Mouse (Mus musculus): Measurements from ENCODE around the gene Rmnd5b. TPM values are rescaled to one million over a fixed set of nuclear protein-coding genes. Genes with fewer than 3 reads are reported as not detected.

Rmnd5b gene
- 13.0 and 16.0 TPM in 2 replicates for polyA plus RNA-seq (2015; fragmentation: Nextera tagmentation; extraction: Ambion mirVana)

DNA sequence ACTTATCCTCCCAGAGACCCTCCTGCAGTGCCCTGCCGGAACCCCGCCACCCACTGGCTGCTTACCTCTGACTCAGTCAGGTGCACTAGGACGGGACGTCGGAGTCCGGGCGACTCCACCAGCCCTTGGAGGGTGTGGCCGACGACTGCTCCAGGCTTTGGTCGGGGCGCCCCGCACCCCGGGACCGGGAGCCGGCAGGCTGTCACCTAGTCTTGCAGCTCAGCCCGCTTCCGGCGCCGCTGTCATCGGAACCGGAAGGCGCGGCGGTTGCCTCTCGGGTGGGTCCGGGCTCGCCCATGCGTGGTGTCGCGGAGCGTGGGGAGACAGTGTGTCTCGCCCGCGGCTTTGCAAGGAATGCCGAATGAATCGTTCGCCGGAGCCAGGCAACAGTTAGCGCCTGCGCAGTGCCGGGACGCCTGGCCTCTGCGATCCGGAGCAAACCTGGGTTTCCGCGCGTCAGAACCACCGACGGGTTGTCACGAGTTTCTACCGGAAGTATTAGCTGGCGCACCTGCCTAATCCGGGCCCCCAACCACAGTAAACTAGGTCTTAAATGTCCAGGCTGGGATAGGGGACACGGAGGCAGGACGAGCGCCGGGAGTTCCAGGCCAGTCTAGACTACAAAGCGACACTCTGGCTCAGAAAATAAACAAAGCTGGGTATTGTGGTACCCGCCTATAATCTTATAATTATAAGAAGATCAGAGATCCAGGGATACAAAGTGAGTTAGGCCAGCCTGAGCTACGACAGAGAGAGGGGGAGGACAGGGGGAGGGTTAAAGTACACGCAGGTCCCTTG, at the start of gene Rmnd5b:
Gene Rmnd5b, minus strand, starts transcription at position 372 of the 798 bp plus-strand sequence.
- Histone ChIP-seq H3K9me3 (ENCODE audit: low read length) (no peaks in the 10 kb centered on the region), H3K4me2 (ENCODE audit: low read depth, low read length) (peak within 1 kb of the TSS; percentile 89), H3K9ac (replicated peaks) (peak within 1 kb of the TSS; percentile 87), H3K4me1 (ENCODE audit: insufficient read depth) (peaks cover 16% of the 10 kb centered on the region), H3K4me3 (ENCODE audit: low read depth, low read length) (peak within 1 kb of the TSS; percentile 84), H3K27me3 (ENCODE audit: insufficient read depth, low read length) (no peaks in the 10 kb centered on the region), H3K27ac (ENCODE audit: low read depth) (peak within 1 kb of the TSS; percentile 96), H3K36me3 (replicated peaks; ENCODE audit: insufficient read depth, low read length) (peaks cover 8% of the 10 kb centered on the region; the same call in 1 of the 2 replicates)
- DNase-seq, result peak; percentile 88
- ATAC-seq, result peak; percentile 90
- WGBS (ENCODE audit: insufficient replicate concordance), result 1% methylated on average over 61 of the region's 61 CpGs
- TF ChIP-seq EP300 (IDR thresholded peaks at IDR 0.05; ENCODE audit: low read depth) (no peak), CTCF (IDR thresholded peaks at IDR 0.05; ENCODE audit: low read depth) (peak; percentile 32; the same call in 1 of the 2 replicates)

DNA sequence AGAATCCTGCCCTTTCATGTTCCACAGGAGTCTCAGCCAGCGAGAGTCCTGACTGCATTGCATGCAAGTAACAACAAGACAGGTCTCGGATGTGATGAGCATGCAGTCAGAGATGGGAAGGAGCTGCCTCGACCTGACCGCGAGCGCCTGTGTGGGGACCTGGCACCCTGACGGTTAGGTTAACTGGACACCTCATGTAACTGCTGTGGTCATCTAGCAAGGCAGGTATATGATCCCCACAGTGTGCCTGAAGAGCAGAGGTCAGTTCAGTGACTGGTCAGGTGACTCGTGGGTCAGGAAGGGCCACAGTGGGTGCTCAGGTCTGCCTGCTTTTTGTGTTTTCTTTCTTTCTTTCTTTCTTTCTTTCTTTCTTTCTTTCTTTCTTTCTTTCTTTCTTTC, 46.3 kb upstream of the Rmnd5b start:
- no peak overlapping the region for H3K4me2 ChIP-seq (ENCODE audit: low read depth, low read length)
- ATAC-seq, result peak; percentile 14; the same call in 1 of the 2 replicates
- 35% methylated on average over 8 of the region's 8 CpGs for WGBS (ENCODE audit: insufficient replicate concordance)

DNA sequence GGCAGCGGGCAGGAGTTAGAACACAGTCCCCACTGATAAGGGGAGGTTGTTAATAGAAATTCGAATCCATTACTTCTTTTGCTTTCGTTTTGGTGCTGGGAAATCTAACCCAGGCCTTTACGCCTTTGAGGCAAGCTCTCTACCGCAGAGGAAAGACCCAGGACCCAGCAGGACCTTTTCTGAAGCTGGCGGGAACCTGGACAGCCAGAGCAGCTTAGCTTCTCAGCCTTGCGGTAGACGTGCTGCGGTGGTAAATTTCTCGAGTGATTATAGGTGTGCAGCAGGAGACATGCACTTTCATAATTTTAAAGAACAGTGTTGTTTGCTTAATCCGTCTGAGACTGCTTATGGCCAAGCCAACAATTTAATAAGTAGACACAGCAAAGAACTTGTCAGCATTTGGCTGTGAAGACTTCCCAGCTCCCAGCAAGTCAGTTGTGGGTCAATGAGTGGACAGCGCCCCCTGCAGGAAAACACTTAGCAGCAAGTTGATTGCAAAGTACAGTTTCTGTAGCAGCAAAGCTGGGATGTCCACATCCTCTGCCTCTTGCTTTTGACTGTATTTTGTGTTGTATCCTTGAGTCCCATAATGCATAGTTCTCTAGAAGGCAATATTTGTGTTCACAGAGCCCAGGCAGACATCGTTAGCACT, 45.8 kb upstream of the Rmnd5b start:
- WGBS (ENCODE audit: insufficient replicate concordance), result 25% methylated on average over 13 of the region's 13 CpGs
- H3K27ac ChIP-seq (ENCODE audit: low read depth), result no peak overlapping the region
- 0 out of 2 replicates have a peak, but pooled peaks cover 3% of the 10 kb centered on the region for H3K4me1 ChIP-seq (ENCODE audit: insufficient read depth)
- H3K36me3 ChIP-seq (replicated peaks; ENCODE audit: insufficient read depth, low read length), result no peaks in the 10 kb centered on the region
- ATAC-seq, result peak; percentile 74
- peak overlapping the region; percentile 63 for H3K4me2 ChIP-seq (ENCODE audit: low read depth, low read length)
- H3K9ac ChIP-seq (replicated peaks), result peak overlapping the region; percentile 50
- peak; percentile 91 for DNase-seq
- no peaks in the 10 kb centered on the region for H3K27me3 ChIP-seq (ENCODE audit: insufficient read depth, low read length)
- TF ChIP-seq EP300 (IDR thresholded peaks at IDR 0.05; ENCODE audit: low read depth) (no peak), CTCF (IDR thresholded peaks at IDR 0.05; ENCODE audit: low read depth) (peak; percentile 98)
- peak overlapping the region; percentile 27 for H3K4me3 ChIP-seq (ENCODE audit: low read depth, low read length)
- no peaks in the 10 kb centered on the region for H3K9me3 ChIP-seq (ENCODE audit: low read length)

More for the DNA sequence above, 46.3 kb upstream of the Rmnd5b start:
- H3K4me3 ChIP-seq (ENCODE audit: low read depth, low read length), result no peak overlapping the region
- 0 out of 2 replicates have a peak, but pooled peaks cover 3% of the 10 kb centered on the region for H3K4me1 ChIP-seq (ENCODE audit: insufficient read depth)
- no peak overlapping the region for H3K9ac ChIP-seq (replicated peaks)
- no peaks in the 10 kb centered on the region for H3K9me3 ChIP-seq (ENCODE audit: low read length)
- no peak for TF ChIP-seq CTCF (IDR thresholded peaks at IDR 0.05; ENCODE audit: low read depth)
- no peak for TF ChIP-seq EP300 (IDR thresholded peaks at IDR 0.05; ENCODE audit: low read depth)
- no peaks in the 10 kb centered on the region for H3K36me3 ChIP-seq (replicated peaks; ENCODE audit: insufficient read depth, low read length)
- no peaks in the 10 kb centered on the region for H3K27me3 ChIP-seq (ENCODE audit: insufficient read depth, low read length)
- H3K27ac ChIP-seq (ENCODE audit: low read depth), result no peak overlapping the region
- peak; percentile 17 for DNase-seq

DNA sequence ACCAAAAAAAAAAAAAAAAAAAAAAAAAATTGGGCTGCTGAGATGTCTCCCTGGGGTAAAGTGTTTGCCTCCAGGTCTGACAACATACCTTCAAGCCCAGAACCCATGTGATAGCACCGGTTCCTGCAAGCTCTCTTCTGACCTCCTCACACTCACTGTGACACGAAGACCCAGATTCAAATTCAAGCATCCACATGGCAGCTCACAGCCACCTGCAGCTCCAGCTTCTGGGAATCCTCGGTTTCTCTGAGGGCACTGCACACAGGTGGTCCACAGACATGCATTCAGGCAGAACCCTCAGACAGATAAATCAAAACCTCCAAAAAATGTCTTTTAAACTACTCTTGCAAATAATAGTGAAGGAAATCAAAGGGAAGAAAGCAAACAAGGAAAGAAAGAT, 43.8 kb upstream of the Rmnd5b start:
- TF ChIP-seq EP300 (IDR thresholded peaks at IDR 0.05; ENCODE audit: low read depth) (no peak), CTCF (IDR thresholded peaks at IDR 0.05; ENCODE audit: low read depth) (no peak)
- DNase-seq, result no peak
- ATAC-seq, result no peak
- H3K9me3 ChIP-seq (ENCODE audit: low read length), result no peaks in the 10 kb centered on the region
- no peak overlapping the region for H3K4me2 ChIP-seq (ENCODE audit: low read depth, low read length)
- H3K27me3 ChIP-seq (ENCODE audit: insufficient read depth, low read length), result no peaks in the 10 kb centered on the region
- WGBS (ENCODE audit: insufficient replicate concordance), result 67% methylated on average over 3 of the region's 3 CpGs
- no peaks in the 10 kb centered on the region for H3K36me3 ChIP-seq (replicated peaks; ENCODE audit: insufficient read depth, low read length)
- no peak overlapping the region for H3K27ac ChIP-seq (ENCODE audit: low read depth)
- H3K4me1 ChIP-seq (ENCODE audit: insufficient read depth), result 0 out of 2 replicates have a peak, but pooled peaks cover 3% of the 10 kb centered on the region
- H3K4me3 ChIP-seq (ENCODE audit: low read depth, low read length), result no peak overlapping the region
- H3K9ac ChIP-seq (replicated peaks), result no peak overlapping the region

DNA sequence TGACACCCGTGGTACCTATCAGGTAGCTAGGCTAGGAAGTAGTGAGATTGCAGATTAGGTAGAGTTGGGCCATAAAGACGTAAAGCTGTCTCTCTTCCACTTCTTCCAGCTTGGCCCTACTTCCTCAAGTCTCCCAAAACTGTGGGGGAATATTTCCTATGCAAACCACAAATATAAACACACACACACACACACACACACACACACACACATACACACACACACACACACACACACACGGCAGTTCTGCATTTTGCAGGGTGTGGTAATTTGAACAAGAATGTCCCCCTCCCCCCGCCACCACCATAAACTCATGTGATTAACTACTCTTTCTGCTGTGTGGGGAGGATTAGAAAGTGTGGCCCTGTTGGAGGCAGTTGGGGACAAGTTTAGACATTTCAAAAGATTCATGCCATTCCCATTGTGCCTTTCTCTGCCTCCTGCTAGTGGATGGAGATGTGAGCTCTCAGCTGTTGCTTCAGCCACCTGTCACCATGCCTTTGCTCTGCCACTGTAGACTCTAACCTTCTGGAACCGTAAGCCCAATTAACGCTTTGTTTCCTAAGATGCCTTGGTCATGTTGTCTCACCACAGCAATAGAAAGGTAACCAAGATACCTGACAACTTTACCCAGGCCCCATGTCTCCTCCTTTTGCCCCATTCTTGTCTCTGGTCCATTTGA, 42.2 kb upstream of the Rmnd5b start:
- TF ChIP-seq CTCF (IDR thresholded peaks at IDR 0.05; ENCODE audit: low read depth), result no peak
- no peak for TF ChIP-seq EP300 (IDR thresholded peaks at IDR 0.05; ENCODE audit: low read depth)
- H3K9ac ChIP-seq (replicated peaks), result no peak overlapping the region
- no peak overlapping the region for H3K27ac ChIP-seq (ENCODE audit: low read depth)
- H3K9me3 ChIP-seq (ENCODE audit: low read length), result no peaks in the 10 kb centered on the region
- H3K4me1 ChIP-seq (ENCODE audit: insufficient read depth), result 0 out of 2 replicates have a peak, but pooled peaks cover 3% of the 10 kb centered on the region
- 53% methylated on average over 6 of the region's 6 CpGs for WGBS (ENCODE audit: insufficient replicate concordance)
- no peak overlapping the region for H3K4me3 ChIP-seq (ENCODE audit: low read depth, low read length)
- no peaks in the 10 kb centered on the region for H3K27me3 ChIP-seq (ENCODE audit: insufficient read depth, low read length)
- H3K36me3 ChIP-seq (replicated peaks; ENCODE audit: insufficient read depth, low read length), result no peaks in the 10 kb centered on the region
- no peak for DNase-seq
- H3K4me2 ChIP-seq (ENCODE audit: low read depth, low read length), result no peak overlapping the region
- no peak for ATAC-seq

DNA sequence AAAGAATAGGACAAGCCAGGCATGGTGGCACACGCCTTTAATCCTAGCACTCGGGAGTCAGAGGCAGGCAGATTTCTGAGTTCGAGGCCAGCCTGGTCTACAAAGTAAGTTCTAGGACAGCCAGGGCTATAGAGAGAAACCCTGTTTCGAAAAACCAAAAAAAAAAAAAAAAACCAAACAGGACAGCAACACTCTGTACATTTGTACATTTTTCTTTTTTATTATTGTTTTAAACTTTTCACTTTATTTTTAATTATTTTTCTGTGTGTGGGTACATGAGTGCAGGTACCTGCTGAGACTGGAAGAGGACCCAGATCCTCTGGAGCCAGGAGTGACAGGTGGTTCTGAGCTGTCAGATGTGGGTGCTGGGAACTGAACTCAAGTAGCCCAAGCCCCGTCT, 39.7 kb upstream of the Rmnd5b start:
- Histone ChIP-seq H3K36me3 (replicated peaks; ENCODE audit: insufficient read depth, low read length) (no peaks in the 10 kb centered on the region), H3K27ac (ENCODE audit: low read depth) (no peak overlapping the region), H3K4me3 (ENCODE audit: low read depth, low read length) (no peak overlapping the region), H3K9ac (replicated peaks) (no peak overlapping the region), H3K4me2 (ENCODE audit: low read depth, low read length) (no peak overlapping the region), H3K27me3 (ENCODE audit: insufficient read depth, low read length) (no peaks in the 10 kb centered on the region), H3K4me1 (ENCODE audit: insufficient read depth) (no peaks in the 10 kb centered on the region), H3K9me3 (ENCODE audit: low read length) (no peaks in the 10 kb centered on the region)
- 71% methylated on average over 5 of the region's 5 CpGs for WGBS (ENCODE audit: insufficient replicate concordance)
- ATAC-seq (no peak), DNase-seq (no peak)
- TF ChIP-seq EP300 (IDR thresholded peaks at IDR 0.05; ENCODE audit: low read depth) (no peak), CTCF (IDR thresholded peaks at IDR 0.05; ENCODE audit: low read depth) (no peak)
